Mouse (Mus musculus) layer of hippocampus, adult 2 months (tissue): ENCODE results near the gene Snx27. TPM values are rescaled to one million over a fixed set of nuclear protein-coding genes. Genes with fewer than 3 reads are reported as not detected.

Experiments used
- DNase-seq, 2 experiments: peaks; one replicate each; pipeline ENCODE4 v3.0.0; 2022; ENCODE audit warnings: low spot score in 2 of 2
- H3K27ac ChIP-seq: fragments of 200-600 bp; 2 replicates; pipeline ENCODE4 v1.8.1; 2022
- H3K4me3 ChIP-seq: fragments of 200-600 bp; 2 replicates; pipeline ENCODE4 v1.8.1; 2022; ENCODE audit warnings: mild to moderate bottlenecking
- CTCF ChIP-seq: fragments of 200-600 bp; conservative IDR thresholded peaks from 2 replicates; pipeline ENCODE4 v1.8.1; 2022; ENCODE audit warnings: antibody characterized with exemption, mild to moderate bottlenecking, moderate library complexity
- long read RNA-seq, 2 experiments: library from polyadenylated mRNA; stranded (forward); transcript quantifications; one replicate each; pipeline ENCODE4 v2.0.0; 2021; ENCODE audit warnings: borderline mapping rate in 2 of 2
- total RNA-seq, 2 experiments: library from RNA; stranded (reverse); gene quantifications; 2 replicates each; pipeline ENCODE4 v1.2.3; 2021

Snx27 gene
- 100 to 1,000 TPM; 102 to 108 TPM for total RNA-seq
- long read RNA-seq, experiment 1, full-length matches to known transcripts, result 22 of 54 reads
- long read RNA-seq, experiment 1, partial matches to known transcripts, result 30 of 54 reads
- long read RNA-seq, experiment 1, other reads (novel, unspliced or antisense), result 2 of 54 reads
- long read RNA-seq, experiment 2, full-length matches to known transcripts, result 36 of 78 reads
- long read RNA-seq, experiment 2, partial matches to known transcripts, result 2 of 78 reads
- long read RNA-seq, experiment 2, other reads (novel, unspliced or antisense), result 40 of 78 reads

GRCm38 (mm10) chr3:94582456-94582891, at the start of gene Snx27:
Gene Snx27 (minus strand): TSS chr3:94582716.
- H3K4me3 ChIP-seq, result peak within 1 kb of the TSS; percentile 96
- TF ChIP-seq CTCF, result no peak
- DNase-seq, result peak; percentile 88 to 95
- H3K27ac ChIP-seq, result peak within 1 kb of the TSS; percentile 99

GRCm38 (mm10) chr3:94629876-94630275, 47.4 kb upstream of the Snx27 start:
- no peak for DNase-seq
- TF ChIP-seq CTCF, result no peak
- Histone ChIP-seq H3K27ac (no peak overlapping the region), H3K4me3 (no peak overlapping the region)

- Histone ChIP-seq H3K4me3 (no peak overlapping the region), H3K27ac (no peak overlapping the region)
- DNase-seq, result no peak
- TF ChIP-seq CTCF, result no peak
Observed at GRCm38 (mm10) chr3:94628712-94629111, 46.2 kb upstream of the Snx27 start.

- no peak overlapping the region for H3K27ac ChIP-seq
- no peak for TF ChIP-seq CTCF
- no peak for DNase-seq
- H3K4me3 ChIP-seq, result no peak overlapping the region
Observed at GRCm38 (mm10) chr3:94624281-94624680, 41.8 kb upstream of the Snx27 start.

- no peak overlapping the region for H3K4me3 ChIP-seq
- H3K27ac ChIP-seq, result no peak overlapping the region
- TF ChIP-seq CTCF, result no peak
- no peak for DNase-seq
Observed at GRCm38 (mm10) chr3:94622550-94622949, 40.0 kb upstream of the Snx27 start.

GRCm38 (mm10) chr3:94621740-94622507, 39.4 kb upstream of the Snx27 start:
- DNase-seq, result no peak
- TF ChIP-seq CTCF, result no peak
- Histone ChIP-seq H3K4me3 (no peak overlapping the region), H3K27ac (no peak overlapping the region)

- Histone ChIP-seq H3K27ac (no peak overlapping the region), H3K4me3 (no peak overlapping the region)
- peak; percentile 13 to 53 for DNase-seq
- peak; percentile 87 for TF ChIP-seq CTCF
Observed at GRCm38 (mm10) chr3:94616717-94617116, 34.2 kb upstream of the Snx27 start.

GRCm38 (mm10) chr3:94613258-94613878, 30.9 kb upstream of the Snx27 start:
- DNase-seq, result no peak
- H3K4me3 ChIP-seq, result no peak overlapping the region
- no peak for TF ChIP-seq CTCF
- H3K27ac ChIP-seq, result no peak overlapping the region

- H3K4me3 ChIP-seq, result no peak overlapping the region
- DNase-seq, result no peak
- no peak for TF ChIP-seq CTCF
- H3K27ac ChIP-seq, result peak overlapping the region; percentile 60; the same call in 1 of the 2 replicates
Observed at GRCm38 (mm10) chr3:94612274-94612673, 29.8 kb upstream of the Snx27 start.

- no peak for DNase-seq
- H3K4me3 ChIP-seq, result no peak overlapping the region
- no peak for TF ChIP-seq CTCF
- H3K27ac ChIP-seq, result peak overlapping the region; percentile 60
Observed at GRCm38 (mm10) chr3:94611834-94612233, 29.3 kb upstream of the Snx27 start.

- H3K4me3 ChIP-seq, result no peak overlapping the region
- peak overlapping the region; percentile 60 for H3K27ac ChIP-seq
- no peak for TF ChIP-seq CTCF
- peak in 1 of 2 experiments; percentile 20 for DNase-seq
Observed at GRCm38 (mm10) chr3:94611343-94611742, 28.8 kb upstream of the Snx27 start.

- DNase-seq, result no peak
- H3K27ac ChIP-seq, result peak overlapping the region; percentile 60
- TF ChIP-seq CTCF, result no peak
- no peak overlapping the region for H3K4me3 ChIP-seq
Observed at GRCm38 (mm10) chr3:94610581-94610980, 28.1 kb upstream of the Snx27 start.

GRCm38 (mm10) chr3:94609621-94610020, 27.1 kb upstream of the Snx27 start:
- Histone ChIP-seq H3K27ac (no peak overlapping the region), H3K4me3 (no peak overlapping the region)
- no peak for DNase-seq
- TF ChIP-seq CTCF, result no peak
